Mouse (Mus musculus) CH12.LX (cell line): ENCODE results near the gene Srp68. TPM values are rescaled to one million over a fixed set of nuclear protein-coding genes. Genes with fewer than 3 reads are reported as not detected.

ENCODE experiments used
- DNase-seq: peaks from one replicate; pipeline ENCODE4 v3.0.0-alpha.2; 2013; ENCODE audit errors: extremely low read depth
- H3K27ac ChIP-seq: 2 replicates; pipeline ENCODE4 v1.5.1; 2012; ENCODE audit warnings: low read depth, mild to moderate bottlenecking, control low read depth, moderate library complexity; ENCODE audit not compliant: insufficient read depth
- H3K27me3 ChIP-seq: replicated peaks from 2 replicates; pipeline ENCODE3; 2012; ENCODE audit warnings: inconsistent platforms
- H3K36me3 ChIP-seq, 2 experiments: replicated peaks in 1 of 2; 2 replicates each; pipeline versions ENCODE3 to v1.6.1; 2012; ENCODE audit warnings: inconsistent platforms in 1 of 2, low read length in 1 of 2, mild to moderate bottlenecking in 1 of 2, mixed read lengths in 1 of 2, moderate library complexity in 1 of 2; ENCODE audit not compliant: control insufficient read depth in 1 of 2, insufficient read depth in 1 of 2
- H3K4me1 ChIP-seq, 2 experiments: 2 replicates each; pipeline ENCODE4 v1.6.1; 2012; ENCODE audit warnings: inconsistent platforms in 1 of 2, moderate library complexity in 1 of 2; ENCODE audit not compliant: insufficient read depth in 2 of 2, control insufficient read depth in 1 of 2
- H3K4me2 ChIP-seq: 2 replicates; pipeline ENCODE4 v1.6.1; 2012; ENCODE audit warnings: low read depth, mild to moderate bottlenecking, control low read depth; ENCODE audit not compliant: poor library complexity, insufficient read depth, severe bottlenecking
- H3K4me3 ChIP-seq, 3 experiments: fragments of 150-350 bp in 1 of 3; sonication (generic) in 1 of 3; replicated peaks in 1 of 3; 2 replicates each; pipeline versions ENCODE3 to v1.5.1; 2011 to 2012; ENCODE audit warnings: low read depth in 2 of 3, low read length in 2 of 3, mild to moderate bottlenecking in 2 of 3, moderate library complexity in 2 of 3, control low read depth in 1 of 3, improper control_type of control experiment in 1 of 3, inconsistent platforms in 1 of 3, mixed read lengths in 1 of 3; ENCODE audit not compliant: poor library complexity in 1 of 3
- H3K79me2 ChIP-seq: replicated peaks from 2 replicates; pipeline ENCODE4 v1.6.1; 2012; ENCODE audit warnings: mild to moderate bottlenecking, moderate library complexity; ENCODE audit not compliant: control insufficient read depth, poor library complexity, insufficient read depth, severe bottlenecking; ENCODE audit errors: extremely low read depth
- H3K9ac ChIP-seq: 2 replicates; pipeline ENCODE4 v1.6.1; 2012; ENCODE audit warnings: low read depth, mild to moderate bottlenecking, control low read depth, moderate library complexity; ENCODE audit not compliant: insufficient read depth
- H3K9me3 ChIP-seq: replicated peaks from 2 replicates; pipeline ENCODE3; 2012; ENCODE audit warnings: low read length, inconsistent platforms, mixed read lengths
- BHLHE40 ChIP-seq: IDR thresholded peaks from 2 replicates; pipeline ENCODE4 v1.6.1; 2011; ENCODE audit warnings: mild to moderate bottlenecking, low read depth, low read length, improper control_type of control experiment
- CTCF ChIP-seq, 2 experiments: IDR thresholded peaks in 1 of 2; conservative IDR thresholded peaks in 1 of 2; 2 replicates each; pipeline ENCODE4 v1.5.1; 2011 to 2012; ENCODE audit warnings: low read depth in 2 of 2, low read length in 2 of 2, improper control_type of control experiment in 1 of 2, inconsistent platforms in 1 of 2, mild to moderate bottlenecking in 1 of 2, moderate library complexity in 1 of 2
- E2F4 ChIP-seq: IDR thresholded peaks from 2 replicates; pipeline ENCODE4 v1.6.1; 2011; ENCODE audit warnings: low read depth, low read length, improper control_type of control experiment; ENCODE audit not compliant: insufficient replicate concordance
- EP300 ChIP-seq: IDR thresholded peaks from 2 replicates; pipeline ENCODE4 v1.6.1; 2011; ENCODE audit warnings: low read length, improper control_type of control experiment
- ETS1 ChIP-seq: conservative IDR thresholded peaks from 2 replicates; pipeline ENCODE4 v1.6.1; 2012; ENCODE audit warnings: low read depth, mild to moderate bottlenecking, inconsistent platforms, low read length, improper control_type of control experiment, moderate library complexity
- GABPA ChIP-seq: IDR thresholded peaks from 2 replicates; pipeline ENCODE4 v1.6.1; 2012; ENCODE audit warnings: low read depth, low read length, improper control_type of control experiment, inconsistent platforms; ENCODE audit not compliant: insufficient replicate concordance
- HCFC1 ChIP-seq: IDR thresholded peaks from 2 replicates; pipeline ENCODE4 v1.6.1; 2012; ENCODE audit warnings: low read depth, mild to moderate bottlenecking, inconsistent platforms, low read length, improper control_type of control experiment
- IRF4 ChIP-seq: IDR thresholded peaks from 2 replicates; pipeline ENCODE4 v1.6.1; 2014; ENCODE audit warnings: low read depth, mild to moderate bottlenecking, inconsistent platforms, low read length, improper control_type of control experiment
- JUN ChIP-seq: IDR thresholded peaks from 2 replicates; pipeline ENCODE4 v1.6.1; 2011; ENCODE audit warnings: low read depth, mild to moderate bottlenecking, low read length, improper control_type of control experiment, moderate library complexity; ENCODE audit not compliant: insufficient read depth
- JUND ChIP-seq: conservative IDR thresholded peaks from 2 replicates; pipeline ENCODE4 v1.6.1; 2011; ENCODE audit warnings: low read depth, low read length, improper control_type of control experiment
- MAFK ChIP-seq: IDR thresholded peaks from 2 replicates; pipeline ENCODE4 v1.6.1; 2011; ENCODE audit warnings: low read length, improper control_type of control experiment; ENCODE audit not compliant: insufficient replicate concordance
- MAX ChIP-seq: IDR thresholded peaks from 2 replicates; pipeline ENCODE4 v1.6.1; 2011; ENCODE audit warnings: low read length, improper control_type of control experiment
- MAZ ChIP-seq: IDR thresholded peaks from 2 replicates; pipeline ENCODE4 v1.6.1; 2012; ENCODE audit warnings: low read depth, mild to moderate bottlenecking, inconsistent platforms, low read length, improper control_type of control experiment, moderate library complexity
- MYC ChIP-seq: IDR thresholded peaks from 2 replicates; pipeline ENCODE4 v1.6.1; 2011; ENCODE audit warnings: low read depth, mild to moderate bottlenecking, improper control_type of control experiment, low read length
- PAX5 ChIP-seq: IDR thresholded peaks from 2 replicates; pipeline ENCODE4 v1.6.1; 2012; ENCODE audit warnings: low read length, inconsistent platforms, mixed read lengths
- RCOR1 ChIP-seq: conservative IDR thresholded peaks from 2 replicates; pipeline ENCODE4 v1.6.1; 2012; ENCODE audit warnings: low read depth, mild to moderate bottlenecking, inconsistent platforms, low read length, improper control_type of control experiment
- TBP ChIP-seq: conservative IDR thresholded peaks from 2 replicates; pipeline ENCODE4 v1.6.1; 2011; ENCODE audit warnings: low read depth, low read length, improper control_type of control experiment
- USF1 ChIP-seq: IDR thresholded peaks from 2 replicates; pipeline ENCODE4 v1.6.1; 2014; ENCODE audit warnings: low read depth, mild to moderate bottlenecking, inconsistent platforms, low read length, improper control_type of control experiment
- USF2 ChIP-seq: conservative IDR thresholded peaks from 2 replicates; pipeline ENCODE4 v1.6.1; 2011; ENCODE audit warnings: low read depth, low read length, improper control_type of control experiment
- ZC3H11A ChIP-seq: IDR thresholded peaks from 2 replicates; pipeline ENCODE4 v1.6.1; 2012; ENCODE audit warnings: low read depth, mild to moderate bottlenecking, inconsistent platforms, low read length, improper control_type of control experiment
- ZKSCAN1 ChIP-seq: IDR thresholded peaks from 2 replicates; pipeline ENCODE4 v1.6.1; 2012; ENCODE audit warnings: low read depth, inconsistent platforms, low read length, improper control_type of control experiment, borderline replicate concordance
- dilution Hi-C: fragments of 300-500 bp; cut with MboI; formaldehyde crosslinking; loops from 2 replicates; pipeline ENCODE4 v1.14.3; 2020; ENCODE audit warnings: low sequenced_read_pairs; ENCODE audit not compliant: extremely low pct_unique_long_range_greater_than_20kb, extremely low pct_ligation_motif_present
- in situ Hi-C: fragments of 300-500 bp; cut with MboI; formaldehyde crosslinking; loops from 3 replicates; pipeline ENCODE4 v1.14.3; 2019; ENCODE audit warnings: low sequenced_read_pairs, low pct_ligation_motif_present, low pct_unique_long_range_greater_than_20kb, mixed read lengths
- polyA plus RNA-seq: library from polyadenylated mRNA; unstranded; fragments of >175 nt; gene quantifications from 2 replicates; pipeline ENCODE4 v1.2.1, GENCODE M21; 2012; ENCODE audit warnings: low read depth; ENCODE audit not compliant: insufficient read length
- total RNA-seq, 2 experiments: library from RNA; depleted of rRNA; stranded (reverse); fragments of 300-350 nt in 1 of 2; fragments of >200 nt in 1 of 2; gene quantifications; 2 replicates each; pipeline ENCODE4 v1.2.3; 2012 to 2014

The Srp68 gene
- total and polyA plus RNA-seq, 3 experiments, result 53.2 to 184 (median 74.7) TPM

DNA sequence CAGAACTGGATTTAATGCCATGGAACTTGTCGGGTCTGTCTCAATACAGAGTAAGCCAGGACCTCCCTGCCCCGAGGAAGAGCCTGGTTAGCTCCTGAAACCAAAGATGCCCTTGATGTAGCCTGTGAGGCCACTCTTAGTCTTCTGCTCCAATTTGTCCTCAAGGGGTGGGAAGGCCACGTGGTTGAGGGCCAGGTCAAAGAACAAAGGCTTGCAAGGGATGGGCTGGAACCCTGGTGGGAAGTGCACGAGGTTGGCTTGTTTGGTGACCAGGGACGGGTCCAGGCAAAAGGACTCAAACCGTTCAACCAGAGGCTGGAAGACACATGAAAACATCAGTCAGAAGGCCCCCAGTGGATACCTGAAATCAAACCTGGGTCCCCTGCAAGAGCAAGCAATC is 28.4 kb downstream of the Srp68 start:
- no peak for DNase-seq
- Histone ChIP-seq H3K27me3 (no peaks in the 10 kb centered on the region), H3K9ac (no peak overlapping the region), H3K36me3 (peaks cover 67 to 81% of the 10 kb centered on the region in 2 experiments), H3K4me3 (no peak overlapping the region), H3K4me2 (no peak overlapping the region)
- dilution Hi-C loops, result no loop called here
- in situ Hi-C loops, result no loop called here
- TF ChIP-seq BHLHE40, result no peak
- TF ChIP-seq IRF4, result no peak
- no peak for TF ChIP-seq EP300
- no peak for TF ChIP-seq MAX
- no peak for TF ChIP-seq PAX5
- TF ChIP-seq GABPA, result no peak
- no peak for TF ChIP-seq USF2
- no peak for TF ChIP-seq ZC3H11A
- no peak for TF ChIP-seq USF1
- no peak for TF ChIP-seq E2F4
- TF ChIP-seq RCOR1, result no peak
- no peak for TF ChIP-seq CTCF (conservative IDR thresholded peaks at IDR 0.05 in 1 of 2, IDR thresholded peaks at IDR 0.05 in 1 of 2; ENCODE audit: low read depth in 2 of 2, low read length in 2 of 2)
- no peak for TF ChIP-seq ZKSCAN1
- no peak for TF ChIP-seq MAZ
- TF ChIP-seq ETS1, result no peak
- TF ChIP-seq, all 38 proteins: peak for 0
- Histone ChIP-seq H3K9me3 (no peaks in the 10 kb centered on the region), H3K27ac (no peak overlapping the region), H3K4me1 (peaks cover 0 to 3% of the 10 kb centered on the region in 2 experiments; a peak in 1 of 4 replicates), H3K79me2 (no peaks in the 10 kb centered on the region)

DNA sequence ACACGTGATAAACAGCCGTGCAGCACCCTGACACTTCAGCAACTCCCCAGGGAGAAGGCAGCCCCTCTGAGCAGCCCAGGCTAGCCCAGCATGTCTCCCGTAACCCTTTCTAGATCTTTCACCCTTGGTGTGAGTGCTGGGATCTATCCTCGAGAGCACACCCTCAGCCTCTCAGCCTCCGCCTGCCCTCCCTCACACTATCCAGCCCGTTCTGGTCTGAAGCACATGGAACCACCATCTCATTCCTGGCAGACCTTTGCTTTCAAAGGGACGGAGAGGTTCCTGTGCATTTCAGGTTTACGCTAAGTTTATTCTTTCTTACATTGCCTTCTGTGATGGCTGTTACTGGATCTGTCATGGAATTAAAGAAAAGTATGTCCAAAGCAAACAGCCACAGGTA is 29.4 kb downstream of the Srp68 start:
- TF ChIP-seq TBP (no peak), BHLHE40 (no peak), PAX5 (no peak), MAFK (no peak), JUN (no peak), MAX (no peak), HCFC1 (no peak), JUND (no peak), MYC (no peak), IRF4 (no peak)
- DNase-seq, result no peak
- H3K9ac ChIP-seq, result no peak overlapping the region
- dilution Hi-C loops (no loop called here), in situ Hi-C loops (no loop called here)
- H3K27ac ChIP-seq, result no peak overlapping the region
- peaks cover 0 to 3% of the 10 kb centered on the region in 2 experiments; a peak in 1 of 4 replicates for H3K4me1 ChIP-seq
- no peaks in the 10 kb centered on the region for H3K9me3 ChIP-seq
- no peak overlapping the region for H3K4me3 ChIP-seq
- H3K36me3 ChIP-seq, result peaks cover 57 to 70% of the 10 kb centered on the region in 2 experiments
- H3K4me2 ChIP-seq, result no peak overlapping the region
- H3K79me2 ChIP-seq, result no peaks in the 10 kb centered on the region
- no peaks in the 10 kb centered on the region for H3K27me3 ChIP-seq
